Mouse (Mus musculus): ENCODE results near the gene Olfr1034. TPM values are rescaled to one million over a fixed set of nuclear protein-coding genes. Genes with fewer than 3 reads are reported as not detected.
"Not testable (repeated sequence)": the region's sequence is repeated elsewhere in the genome, so short reads cannot be mapped to it uniquely, and the experiment has no call there.

Olfr1034 gene
- polyA plus RNA-seq (2012; fragmentation: generic; extraction: Trizol): not detected

DNA sequence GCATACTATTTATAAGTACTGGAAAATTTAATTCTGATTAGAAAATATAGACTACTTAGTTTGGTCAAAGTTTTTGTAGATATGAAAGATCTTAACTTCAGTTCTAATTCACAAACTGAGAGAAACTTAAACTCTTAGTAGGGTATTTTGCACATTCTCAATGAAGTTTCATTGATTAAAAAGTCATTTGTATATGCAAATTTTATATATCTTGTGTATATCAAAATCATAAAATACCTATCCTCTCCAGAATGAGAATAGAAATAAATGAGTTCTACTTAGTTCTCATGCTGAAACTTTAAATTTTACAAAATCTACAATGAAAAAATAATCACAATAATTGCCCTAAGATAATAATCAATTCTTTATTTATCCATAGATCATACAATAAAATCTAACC is at the start of gene Olfr1034:
TSS of gene Olfr1034 (plus strand) at position 301 of the 400 bp plus-strand sequence.
- Histone ChIP-seq H3K4me3 (no peak within 1 kb of the TSS), H3ac (ENCODE audit: control insufficient read depth, insufficient read length) (no peak within 1 kb of the TSS), H3K27me3 (ENCODE audit: control insufficient read depth, insufficient read depth, insufficient read length) (no peaks in the 10 kb centered on the region), H3K4me2 (ENCODE audit: low read depth) (no peak within 1 kb of the TSS), H3K36me3 (ENCODE audit: control insufficient read depth, insufficient read depth) (no peaks in the 10 kb centered on the region), H3K79me2 (ENCODE audit: control insufficient read depth, insufficient read depth) (no peaks in the 10 kb centered on the region)
- TF ChIP-seq TCF3 (IDR thresholded peaks at IDR 0.05; ENCODE audit: insufficient read length, low read depth) (no peak), TCF12 (IDR thresholded peaks at IDR 0.05; ENCODE audit: insufficient read depth, poor library complexity, severe bottlenecking) (no peak), MYOG (IDR thresholded peaks at IDR 0.05; ENCODE audit: control insufficient read depth in 1 of 3, insufficient read depth in 1 of 3, insufficient read length in 2 of 3, low read depth in 2 of 3) (no peak), MAX (IDR thresholded peaks at IDR 0.05; ENCODE audit: low read depth) (no peak), SRF (IDR thresholded peaks at IDR 0.05; ENCODE audit: control insufficient read depth, insufficient read length, low read depth) (no peak), USF1 (IDR thresholded peaks at IDR 0.05; ENCODE audit: low read depth) (no peak), POLR2A (IDR thresholded peaks at IDR 0.05; ENCODE audit: insufficient read length, low read depth) (no peak), E2F4 (IDR thresholded peaks at IDR 0.05; ENCODE audit: insufficient read depth) (no peak), POLR2AphosphoS2 (IDR thresholded peaks at IDR 0.05; ENCODE audit: insufficient read length, low read depth) (no peak), REST (IDR thresholded peaks at IDR 0.05; ENCODE audit: insufficient read depth, insufficient read length) (no peak), MYOD1 (IDR thresholded peaks at IDR 0.05; ENCODE audit: control insufficient read depth in 1 of 3, insufficient read length in 2 of 3, low read depth in 2 of 3) (no peak), CEBPB (IDR thresholded peaks at IDR 0.05; ENCODE audit: insufficient read depth, poor library complexity, severe bottlenecking) (no peak)

DNA sequence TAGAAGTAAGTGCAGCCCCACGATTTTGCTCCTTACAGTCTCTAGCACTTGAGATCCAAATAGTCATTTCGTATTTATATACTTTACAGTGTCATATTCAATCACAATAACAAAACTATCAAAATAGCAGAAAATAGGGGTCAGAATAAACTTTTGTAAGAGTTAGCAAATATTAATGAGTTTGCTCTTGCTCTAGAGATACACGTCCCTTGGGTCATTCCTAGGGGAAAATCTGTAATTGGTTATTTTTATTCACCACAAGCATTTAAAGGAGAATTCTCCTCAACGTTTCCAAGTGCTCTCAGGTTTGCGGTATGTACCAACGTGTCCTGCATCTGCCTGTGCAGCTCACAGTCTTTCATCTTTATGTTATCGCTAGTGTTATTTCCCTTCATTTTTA is 40.4 kb upstream of the Olfr1034 start, which contains the start of gene Olfr1032:
TSS of gene Olfr1032 (plus strand) at position 301 of the 400 bp plus-strand sequence.
- no peaks in the 10 kb centered on the region for H3K27me3 ChIP-seq (ENCODE audit: control insufficient read depth, insufficient read depth, insufficient read length)
- no peak within 1 kb of the TSS for H3K4me3 ChIP-seq
- no peak for TF ChIP-seq TCF3 (IDR thresholded peaks at IDR 0.05; ENCODE audit: insufficient read length, low read depth)
- no peak for TF ChIP-seq MYOG (IDR thresholded peaks at IDR 0.05; ENCODE audit: control insufficient read depth in 1 of 3, insufficient read depth in 1 of 3, insufficient read length in 2 of 3, low read depth in 2 of 3)
- no peak for TF ChIP-seq MYOD1 (IDR thresholded peaks at IDR 0.05; ENCODE audit: control insufficient read depth in 1 of 3, insufficient read length in 2 of 3, low read depth in 2 of 3)
- no peak for TF ChIP-seq SRF (IDR thresholded peaks at IDR 0.05; ENCODE audit: control insufficient read depth, insufficient read length, low read depth)
- no peak for TF ChIP-seq USF1 (IDR thresholded peaks at IDR 0.05; ENCODE audit: low read depth)
- no peak for TF ChIP-seq MAX (IDR thresholded peaks at IDR 0.05; ENCODE audit: low read depth)
- no peak for TF ChIP-seq TCF12 (IDR thresholded peaks at IDR 0.05; ENCODE audit: insufficient read depth, poor library complexity, severe bottlenecking)
- TF ChIP-seq REST (IDR thresholded peaks at IDR 0.05; ENCODE audit: insufficient read depth, insufficient read length): no peak
- no peak for TF ChIP-seq CEBPB (IDR thresholded peaks at IDR 0.05; ENCODE audit: insufficient read depth, poor library complexity, severe bottlenecking)
- no peak for TF ChIP-seq E2F4 (IDR thresholded peaks at IDR 0.05; ENCODE audit: insufficient read depth)
- no peak for TF ChIP-seq POLR2AphosphoS2 (IDR thresholded peaks at IDR 0.05; ENCODE audit: insufficient read length, low read depth)
- no peak for TF ChIP-seq POLR2A (IDR thresholded peaks at IDR 0.05; ENCODE audit: insufficient read length, low read depth)
- H3K79me2 ChIP-seq (ENCODE audit: control insufficient read depth, insufficient read depth): no peaks in the 10 kb centered on the region
- H3K36me3 ChIP-seq (ENCODE audit: control insufficient read depth, insufficient read depth): no peaks in the 10 kb centered on the region
- no peak within 1 kb of the TSS for H3ac ChIP-seq (ENCODE audit: control insufficient read depth, insufficient read length)
- no peak within 1 kb of the TSS for H3K4me2 ChIP-seq (ENCODE audit: low read depth)

DNA sequence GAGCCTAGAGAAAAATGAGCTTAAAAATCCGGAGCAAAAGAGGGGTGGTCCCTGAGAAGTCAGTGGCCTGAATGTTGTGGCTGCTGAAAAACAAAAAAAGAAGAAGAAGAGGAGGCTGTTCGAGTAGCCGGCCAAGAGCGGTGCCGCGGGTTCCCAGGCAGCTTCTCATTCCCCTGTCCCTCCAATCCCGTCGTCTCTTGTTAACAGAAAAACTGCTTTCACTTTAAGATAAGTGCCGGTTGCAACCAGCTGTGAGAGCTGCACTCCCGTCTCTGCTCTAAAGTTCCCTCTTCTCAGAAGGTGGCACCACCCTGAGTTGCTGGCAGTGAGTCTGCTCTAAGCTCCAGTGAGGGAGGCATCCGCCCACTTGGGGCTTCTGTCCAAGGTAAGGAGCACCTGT is 25.3 kb upstream of the Olfr1034 start, which contains the start of gene Olfr1033:
TSS of gene Olfr1033 (plus strand) at position 228 of the 400 bp plus-strand sequence.
- not testable (repeated sequence) for H3ac ChIP-seq (ENCODE audit: control insufficient read depth, insufficient read length); H3K79me2 ChIP-seq (ENCODE audit: control insufficient read depth, insufficient read depth); H3K4me3 ChIP-seq; H3K36me3 ChIP-seq (ENCODE audit: control insufficient read depth, insufficient read depth); H3K27me3 ChIP-seq (ENCODE audit: control insufficient read depth, insufficient read depth, insufficient read length)
- H3K4me2 ChIP-seq (ENCODE audit: low read depth): peak within 1 kb of the TSS; percentile 18

DNA sequence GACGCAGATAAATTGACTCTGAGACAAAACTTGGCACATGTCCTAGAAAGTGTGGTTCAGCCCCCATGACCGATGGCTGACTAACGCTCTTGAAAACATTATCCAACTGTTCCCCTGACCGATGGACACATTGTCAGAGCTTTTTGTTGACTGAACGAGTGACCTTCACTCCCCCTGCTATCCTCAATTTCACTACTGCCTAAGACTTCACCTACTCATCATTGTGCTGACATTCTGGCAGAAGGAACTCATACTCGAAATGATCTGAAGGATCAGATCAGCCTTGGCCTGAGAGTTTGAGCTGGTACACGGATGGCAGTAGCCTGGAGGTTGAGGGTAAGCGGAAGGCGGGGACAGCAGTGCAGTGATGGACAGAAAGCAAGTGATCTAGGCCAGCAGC is 24.1 kb upstream of the Olfr1034 start:
- not testable (repeated sequence) for H3K27me3 ChIP-seq (ENCODE audit: control insufficient read depth, insufficient read depth, insufficient read length); H3K79me2 ChIP-seq (ENCODE audit: control insufficient read depth, insufficient read depth); H3K4me2 ChIP-seq (ENCODE audit: low read depth)

DNA sequence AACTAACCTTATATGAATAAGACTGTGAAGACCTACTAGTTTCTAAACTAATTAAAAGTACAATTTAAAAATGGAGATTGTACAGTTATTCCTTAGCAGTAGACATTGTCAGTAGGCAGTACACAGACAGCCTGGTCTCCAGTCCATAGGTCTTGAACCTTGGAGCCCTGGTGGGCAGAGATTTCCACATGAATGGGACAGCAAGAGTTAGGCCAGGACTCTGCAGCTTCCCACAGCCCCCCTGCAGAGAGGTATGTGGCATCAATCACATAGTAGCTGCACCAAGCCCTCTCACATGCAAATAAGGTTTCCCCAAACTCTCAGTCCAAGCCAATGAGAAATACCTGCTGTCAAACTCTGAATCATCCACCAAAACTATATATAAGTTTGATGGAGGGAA is 5.1 kb downstream of the Olfr1034 start:
- not testable (repeated sequence) for H3K79me2 ChIP-seq (ENCODE audit: control insufficient read depth, insufficient read depth); H3K27me3 ChIP-seq (ENCODE audit: control insufficient read depth, insufficient read depth, insufficient read length); H3K4me3 ChIP-seq; H3K4me2 ChIP-seq (ENCODE audit: low read depth); H3K36me3 ChIP-seq (ENCODE audit: control insufficient read depth, insufficient read depth); H3ac ChIP-seq (ENCODE audit: control insufficient read depth, insufficient read length)

More for the DNA sequence above, 24.1 kb upstream of the Olfr1034 start:
- H3K36me3 ChIP-seq (ENCODE audit: control insufficient read depth, insufficient read depth); H3K4me3 ChIP-seq; H3ac ChIP-seq (ENCODE audit: control insufficient read depth, insufficient read length): not testable (repeated sequence)

DNA sequence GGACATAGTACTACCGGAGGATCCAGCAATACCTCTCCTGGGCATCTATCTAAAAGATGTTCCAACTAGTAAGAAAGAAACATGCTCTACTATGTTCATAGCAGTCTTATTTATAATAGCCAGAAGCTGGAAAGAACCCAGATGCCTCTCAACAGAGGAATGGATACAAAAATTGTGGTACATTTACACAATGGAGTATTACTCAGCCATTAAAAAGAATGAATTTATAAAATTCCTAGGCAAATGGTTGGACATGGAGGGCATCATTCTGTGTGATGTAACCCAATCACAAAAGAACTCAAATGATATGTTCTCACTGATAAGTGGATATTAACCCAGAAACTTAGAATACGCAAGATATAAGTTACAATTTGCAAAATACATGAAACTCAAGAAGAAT is 18.1 kb downstream of the Olfr1034 start:
- H3K36me3 ChIP-seq (ENCODE audit: control insufficient read depth, insufficient read depth); H3K79me2 ChIP-seq (ENCODE audit: control insufficient read depth, insufficient read depth): not testable (repeated sequence)

More for the DNA sequence above, 18.1 kb downstream of the Olfr1034 start:
- not testable (repeated sequence) for H3K4me2 ChIP-seq (ENCODE audit: low read depth); H3ac ChIP-seq (ENCODE audit: control insufficient read depth, insufficient read length); H3K4me3 ChIP-seq; H3K27me3 ChIP-seq (ENCODE audit: control insufficient read depth, insufficient read depth, insufficient read length)

All from myocyte (in vitro differentiated cells).